Mouse (Mus musculus) CH12.LX (cell line): ENCODE measurements at regions not wholly inside any gene's neighbourhood (a gene's known extent, or its start where the extent isn't known, plus 50 kb on each side); places are given as distances from the start of the nearest gene placed in this dataset.

Experiments
- CHD2 ChIP-seq: IDR thresholded peaks from 2 replicates; pipeline ENCODE4 v1.6.1; 2011; ENCODE audit warnings: low read length, improper control_type of control experiment
- CTCF ChIP-seq, 2 experiments: IDR thresholded peaks in 1 of 2; conservative IDR thresholded peaks in 1 of 2; 2 replicates each; pipeline ENCODE4 v1.5.1; 2011 to 2012; ENCODE audit warnings: low read depth in 2 of 2, low read length in 2 of 2, improper control_type of control experiment in 1 of 2, inconsistent platforms in 1 of 2, mild to moderate bottlenecking in 1 of 2, moderate library complexity in 1 of 2
- E2F4 ChIP-seq: IDR thresholded peaks from 2 replicates; pipeline ENCODE4 v1.6.1; 2011; ENCODE audit warnings: low read depth, low read length, improper control_type of control experiment; ENCODE audit not compliant: insufficient replicate concordance
- POLR2A ChIP-seq: IDR thresholded peaks from 2 replicates; pipeline ENCODE4 v1.6.1; 2011; ENCODE audit warnings: low read depth, mild to moderate bottlenecking, improper control_type of control experiment, low read length
- TCF12 ChIP-seq: IDR thresholded peaks from 2 replicates; pipeline ENCODE4 v1.6.1; 2014; ENCODE audit warnings: low read depth, mild to moderate bottlenecking, inconsistent platforms, low read length, improper control_type of control experiment
- USF1 ChIP-seq: IDR thresholded peaks from 2 replicates; pipeline ENCODE4 v1.6.1; 2014; ENCODE audit warnings: low read depth, mild to moderate bottlenecking, inconsistent platforms, low read length, improper control_type of control experiment
- USF2 ChIP-seq: conservative IDR thresholded peaks from 2 replicates; pipeline ENCODE4 v1.6.1; 2011; ENCODE audit warnings: low read depth, low read length, improper control_type of control experiment
- ZC3H11A ChIP-seq: IDR thresholded peaks from 2 replicates; pipeline ENCODE4 v1.6.1; 2012; ENCODE audit warnings: low read depth, mild to moderate bottlenecking, inconsistent platforms, low read length, improper control_type of control experiment

DNA sequence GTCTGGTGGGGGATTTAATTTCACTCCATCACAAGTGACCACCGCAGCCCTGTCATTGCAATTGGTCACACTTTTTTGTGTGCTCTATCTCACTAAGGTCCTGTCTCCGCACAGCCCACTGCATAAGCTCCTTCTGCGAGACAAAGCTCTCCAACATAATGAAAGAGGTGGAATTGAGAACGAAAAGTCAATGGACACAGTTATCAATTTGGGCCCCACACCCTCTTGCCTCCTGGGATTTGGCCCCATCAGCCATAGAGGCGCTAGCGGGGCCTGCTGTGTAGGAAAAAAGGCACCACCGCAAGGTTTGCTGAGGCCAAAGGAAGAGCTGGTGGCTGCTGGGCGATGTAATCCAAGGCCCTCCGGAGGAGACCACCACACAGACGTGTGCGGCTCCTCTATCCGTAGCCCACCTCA, 386.3 kb upstream of the Nr2f2 start:
- no peak for TF ChIP-seq POLR2A
- no peak for TF ChIP-seq CTCF (conservative IDR thresholded peaks at IDR 0.05 in 1 of 2, IDR thresholded peaks at IDR 0.05 in 1 of 2; ENCODE audit: low read depth in 2 of 2, low read length in 2 of 2)
- TF ChIP-seq E2F4: no peak
- no peak for TF ChIP-seq CHD2
- no peak for TF ChIP-seq USF2
- TF ChIP-seq USF1: no peak
- no peak for TF ChIP-seq ZC3H11A
- no peak for TF ChIP-seq TCF12
